Mouse (Mus musculus) lung, postnatal 0 days (tissue): ENCODE data around the gene Rptor.

Source experiments
- CTCF ChIP-seq: IDR thresholded peaks from 2 replicates; pipeline ENCODE4 v1.5.1; 2016; ENCODE audit warnings: antibody characterized with exemption, mild to moderate bottlenecking
- EP300 ChIP-seq: IDR thresholded peaks from 2 replicates; pipeline ENCODE4 v1.6.1; 2016; ENCODE audit warnings: antibody characterized with exemption, mild to moderate bottlenecking, control low read depth

DNA sequence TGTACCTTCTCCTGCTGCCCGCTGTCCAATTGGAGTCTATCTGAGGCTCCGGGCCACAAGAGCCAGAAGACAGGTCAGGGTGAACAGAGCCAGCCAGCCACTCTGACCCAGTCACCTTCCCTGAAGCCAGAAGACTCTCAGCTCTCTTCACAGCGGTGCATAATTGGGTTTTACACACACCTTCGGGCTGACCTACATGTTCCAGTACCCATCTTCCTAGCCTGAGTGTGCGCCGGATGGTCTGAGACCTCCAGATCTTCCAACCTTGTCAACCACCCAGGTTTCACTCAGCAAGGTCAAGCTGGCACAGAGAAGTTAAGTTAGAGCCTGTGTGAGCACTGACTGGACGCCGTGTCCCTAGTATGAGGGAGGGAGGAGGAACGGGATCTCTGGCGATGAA, 38.3 kb upstream of the Rptor start:
- TF ChIP-seq CTCF (no peak), EP300 (no peak)
